Mouse (Mus musculus): ENCODE measurements around the gene Ap1m2. TPM values are rescaled to one million over a fixed set of nuclear protein-coding genes. Genes with fewer than 3 reads are reported as not detected.
"Not testable (repeated sequence)": the region's sequence is repeated elsewhere in the genome, so short reads cannot be mapped to it uniquely, and the experiment has no call there.

Ap1m2 gene
- total RNA-seq, 2 experiments from 2014 or later = 0.13 to 2.3 TPM

DNA sequence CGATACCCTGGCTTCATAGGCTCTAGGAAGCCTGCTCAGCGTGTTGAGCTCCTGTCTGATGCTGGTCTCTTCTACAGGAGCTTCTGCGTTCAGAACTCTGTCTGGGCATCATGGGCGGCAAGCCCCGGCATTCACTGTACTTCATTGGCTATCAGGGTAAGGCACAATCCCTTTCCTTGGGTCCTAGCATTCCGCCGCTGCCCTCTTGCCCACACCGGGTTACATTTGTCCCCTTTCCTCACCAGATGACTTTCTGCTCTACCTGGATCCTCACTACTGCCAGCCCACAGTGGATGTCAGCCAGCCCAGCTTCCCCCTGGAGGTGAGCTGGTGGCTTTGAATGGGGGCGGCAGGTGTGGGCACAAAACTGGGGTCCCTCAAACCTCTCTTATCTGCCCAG is 39.7 kb downstream of the Ap1m2 start:
- intact Hi-C loops (cut with DNase I) = no loop called here
- no peak for DNase-seq (ENCODE audit: low spot score in 2 of 2)

DNA sequence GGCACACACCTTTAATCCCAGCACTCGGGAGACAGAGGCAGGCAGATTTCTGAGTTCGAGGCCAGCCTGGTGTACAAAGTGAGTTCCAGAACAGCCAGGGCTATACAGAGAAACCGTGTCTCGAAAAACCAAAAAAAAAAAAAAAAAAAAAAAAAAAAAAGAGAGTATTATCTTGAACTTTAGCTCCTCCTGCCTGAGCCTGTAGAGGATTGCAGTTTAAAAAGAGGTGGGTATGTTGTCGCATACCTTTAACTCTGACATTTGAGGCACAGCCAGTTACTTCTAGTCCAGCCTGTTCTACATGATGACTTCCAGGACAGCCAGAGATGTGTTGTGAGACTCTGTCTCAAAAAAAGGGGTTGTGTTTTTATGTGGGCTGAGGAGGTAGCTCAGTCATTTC is 42.5 kb downstream of the Ap1m2 start:
- DNase-seq (ENCODE audit: low spot score in 2 of 2); intact Hi-C loops (cut with DNase I): not testable (repeated sequence)

GRCm38 (mm10) chr9:21268305-21268704 is 43.8 kb downstream of the Ap1m2 start:
- no peak for DNase-seq (ENCODE audit: low spot score in 2 of 2)
- intact Hi-C loops (cut with DNase I) = no loop called here

DNA sequence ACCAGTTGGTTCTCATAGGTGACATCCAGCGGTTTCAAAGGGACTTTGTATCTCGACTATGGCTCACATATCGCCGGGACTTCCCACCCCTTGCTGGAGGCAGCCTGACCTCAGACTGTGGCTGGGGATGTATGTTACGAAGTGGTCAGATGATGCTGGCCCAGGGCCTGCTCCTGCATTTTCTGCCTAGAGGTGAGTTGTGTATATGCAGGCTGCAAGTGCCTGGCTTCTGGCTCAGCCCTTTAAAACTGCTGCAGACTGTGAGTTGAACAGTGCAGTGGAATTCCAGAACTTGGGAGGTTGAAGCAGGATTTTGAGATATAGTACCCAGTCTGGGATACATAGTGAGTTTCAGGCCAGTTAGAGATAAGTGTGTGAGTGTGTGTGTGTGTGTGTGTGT is 45.2 kb downstream of the Ap1m2 start:
- intact Hi-C loops (cut with DNase I) = no loop called here
- DNase-seq (ENCODE audit: low spot score in 2 of 2) = no peak

- intact Hi-C loops (cut with DNase I) = no loop called here
- no peak for DNase-seq (ENCODE audit: low spot score in 2 of 2)
These were observed 46.5 kb downstream of the Ap1m2 start for GRCm38 (mm10) chr9:21265611-21266010.

GRCm38 (mm10) chr9:21265000-21265561 is 47.1 kb downstream of the Ap1m2 start, which contains the start of gene Atg4d:
Gene Atg4d, plus strand, starts transcription at chr9:21265293.
- intact Hi-C loops (cut with DNase I) = no loop called here

GRCm38 (mm10) chr9:21264272-21264999 is 47.7 kb downstream of the Ap1m2 start:
- no peak for DNase-seq (ENCODE audit: low spot score in 2 of 2)
- intact Hi-C loops (cut with DNase I) = no loop called here

More at GRCm38 (mm10) chr9:21265000-21265561, 47.1 kb downstream of the Ap1m2 start, which contains the start of gene Atg4d:
- peak; percentile 95 to 96 for DNase-seq (ENCODE audit: low spot score in 2 of 2)

DNA sequence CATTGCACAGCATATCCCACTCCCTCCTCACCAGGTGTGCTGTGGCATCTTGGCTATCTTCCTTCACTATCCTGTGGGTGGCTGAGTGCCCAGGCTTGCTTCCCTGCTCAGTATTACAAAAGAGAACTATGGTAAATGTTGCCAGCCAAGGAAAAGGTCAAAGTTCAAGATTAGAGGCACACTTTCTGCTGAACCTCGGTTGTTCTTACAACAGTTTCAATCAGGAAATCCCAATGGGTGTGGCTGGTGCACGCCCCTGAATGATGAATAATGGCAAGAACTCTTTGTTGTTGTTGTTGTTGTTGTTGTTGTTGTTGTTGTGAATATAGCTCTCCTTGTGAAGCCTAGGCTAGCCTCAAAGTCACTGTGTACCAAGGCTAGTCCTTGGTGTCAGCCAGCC is 50.3 kb downstream of the Ap1m2 start:
- intact Hi-C loops (cut with DNase I) = no loop called here
- no peak for DNase-seq (ENCODE audit: low spot score in 2 of 2)

- no peak for DNase-seq (ENCODE audit: low spot score in 2 of 2)
- intact Hi-C loops (cut with DNase I) = no loop called here
These were observed 51.6 kb downstream of the Ap1m2 start for GRCm38 (mm10) chr9:21260491-21261040.

- intact Hi-C loops (cut with DNase I); DNase-seq (ENCODE audit: low spot score in 2 of 2): not testable (repeated sequence)
These were observed 55.8 kb downstream of the Ap1m2 start for GRCm38 (mm10) chr9:21256349-21256748.

DNA sequence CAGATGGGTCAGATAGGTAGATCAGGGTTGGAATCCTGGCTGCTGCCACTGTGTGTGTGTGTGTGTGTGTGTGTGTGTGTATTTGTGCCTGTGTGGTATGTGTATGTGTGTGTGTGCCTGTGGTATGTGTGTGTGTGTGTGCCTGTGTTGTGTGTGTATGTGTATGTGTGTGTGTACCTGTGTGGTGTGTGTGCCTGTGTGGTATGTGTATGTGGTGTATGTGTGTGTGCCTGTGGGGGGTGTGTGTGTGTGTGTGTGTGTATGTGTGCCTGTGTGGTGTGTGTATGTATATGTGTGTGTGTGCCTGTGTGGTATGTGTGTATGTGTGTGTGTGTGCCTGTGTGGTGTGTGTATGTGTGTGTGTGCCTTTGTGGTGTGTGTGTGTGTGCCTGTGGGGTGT is 57.4 kb downstream of the Ap1m2 start:
- intact Hi-C loops (cut with DNase I) = no loop called here
- no peak for DNase-seq (ENCODE audit: low spot score in 2 of 2)

DNA sequence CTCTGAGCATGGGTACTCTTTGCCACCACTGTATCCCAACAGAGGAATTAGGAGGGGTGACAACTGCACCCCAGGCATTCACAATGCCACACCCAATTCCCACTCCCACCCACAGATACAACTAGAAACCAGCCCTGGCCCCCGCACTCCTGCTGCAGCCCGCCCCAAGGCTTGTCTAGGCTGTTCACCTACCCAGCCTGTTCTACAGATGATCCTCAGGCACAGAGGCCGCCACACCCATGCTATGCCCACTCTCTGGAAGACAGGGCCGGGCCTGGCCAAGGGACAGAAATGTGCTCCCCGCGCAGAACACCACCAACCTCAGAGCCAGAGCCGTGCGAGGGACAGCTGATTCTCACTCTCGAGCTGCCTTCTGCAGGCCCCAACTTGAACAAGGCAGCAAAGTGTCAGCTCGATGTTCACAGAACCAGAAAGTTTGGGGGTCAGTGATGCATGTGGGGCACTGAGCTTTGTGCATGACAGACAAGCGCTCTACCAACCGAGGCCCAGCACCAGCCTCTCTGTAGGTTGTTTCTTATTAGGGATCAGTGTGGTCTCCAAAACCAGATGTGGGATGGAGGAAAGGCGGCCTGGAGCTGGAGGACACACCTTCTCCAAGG is 60.9 kb downstream of the Ap1m2 start:
- no peak for DNase-seq (ENCODE audit: low spot score in 2 of 2)
- intact Hi-C loops (cut with DNase I) = no loop called here

DNA sequence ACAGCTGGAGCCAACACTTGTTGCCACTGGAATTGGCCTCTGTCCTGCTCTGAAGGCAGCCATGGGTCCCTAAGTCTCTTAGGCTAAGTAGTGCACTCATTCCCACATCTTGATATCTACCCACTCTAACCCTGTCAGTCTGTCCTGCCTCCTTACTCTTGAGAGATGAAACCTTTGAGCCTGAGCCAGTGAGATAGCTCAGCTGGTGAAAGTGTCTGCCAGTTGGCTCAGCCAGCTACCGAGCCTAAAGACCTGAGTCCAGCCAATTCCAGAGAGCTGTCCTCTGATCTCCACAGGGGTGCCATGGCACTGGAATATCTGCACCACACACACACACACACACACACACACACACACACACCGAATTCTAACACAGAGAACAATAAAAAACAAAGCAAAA is 61.6 kb downstream of the Ap1m2 start:
- intact Hi-C loops (cut with DNase I) = no loop called here
- no peak for DNase-seq (ENCODE audit: low spot score in 2 of 2)

DNA sequence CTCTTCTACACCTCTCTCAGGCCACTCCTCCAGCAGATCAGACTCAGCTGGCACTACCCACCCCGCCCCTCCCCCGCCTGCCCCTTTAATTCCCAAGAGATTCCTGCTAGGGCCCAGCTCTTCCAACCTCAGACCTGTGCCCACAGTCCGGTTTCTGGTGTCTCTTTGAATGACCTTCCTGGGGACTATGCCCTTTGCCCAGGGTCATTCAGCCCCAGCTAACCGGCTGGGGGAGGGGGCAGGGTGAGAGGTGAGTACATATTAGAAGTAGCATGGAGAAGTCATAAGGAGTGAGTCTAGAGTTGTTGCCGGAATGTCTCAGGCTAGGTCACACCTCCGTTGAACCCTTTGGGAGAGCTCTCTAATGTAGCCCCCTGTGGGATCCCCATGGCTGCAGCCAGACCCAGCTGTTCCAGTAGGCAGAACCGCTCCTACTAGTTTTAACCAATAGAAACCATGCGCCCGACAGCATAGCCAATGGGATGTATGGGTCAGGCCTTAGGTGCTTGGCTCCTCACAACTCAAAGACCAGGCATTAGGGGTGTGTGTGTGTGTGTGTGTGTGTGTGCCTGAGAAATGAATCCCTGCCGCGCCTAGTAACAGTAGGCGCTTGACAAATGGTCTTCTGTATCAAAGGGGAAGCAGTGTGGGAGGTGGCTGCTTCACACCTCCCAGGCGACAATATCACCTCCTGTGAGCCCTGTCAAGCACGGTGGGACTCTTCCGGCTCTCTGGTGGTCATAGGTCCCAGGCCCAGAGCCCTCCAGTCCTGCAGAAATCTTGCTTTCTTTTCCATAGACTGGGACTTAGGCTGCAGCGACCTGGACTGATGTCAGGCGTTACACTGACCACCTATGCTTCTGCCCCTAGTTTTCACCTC is 62.3 kb downstream of the Ap1m2 start:
- intact Hi-C loops (cut with DNase I) = no loop called here
- no peak for DNase-seq (ENCODE audit: low spot score in 2 of 2)

DNA sequence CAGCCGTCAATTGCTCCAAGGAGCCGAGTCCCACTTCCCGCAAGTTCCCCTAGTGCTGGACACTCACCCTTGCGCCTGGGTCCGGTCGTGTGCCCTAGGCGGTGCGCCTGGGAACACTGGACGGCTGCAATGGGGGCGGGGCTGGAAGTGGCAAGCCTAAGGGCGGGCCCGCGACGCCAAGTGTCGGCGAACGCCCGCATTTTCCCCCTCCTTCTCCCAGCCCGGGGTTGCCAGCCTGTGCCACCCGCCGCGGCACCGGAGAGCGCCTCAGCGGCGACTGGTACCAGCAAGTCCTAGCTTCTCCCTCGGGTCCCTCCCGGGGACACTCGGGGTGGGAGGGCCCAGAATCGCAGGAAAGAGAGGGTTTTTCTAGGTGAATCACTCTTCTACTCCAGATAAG is 63.8 kb downstream of the Ap1m2 start, which contains the start of gene S1pr5:
Gene S1pr5, minus strand, starts transcription at position 118 of the 400 bp plus-strand sequence.
- no peak for DNase-seq (ENCODE audit: low spot score in 2 of 2)
- intact Hi-C loops (cut with DNase I) = no loop called here

DNA sequence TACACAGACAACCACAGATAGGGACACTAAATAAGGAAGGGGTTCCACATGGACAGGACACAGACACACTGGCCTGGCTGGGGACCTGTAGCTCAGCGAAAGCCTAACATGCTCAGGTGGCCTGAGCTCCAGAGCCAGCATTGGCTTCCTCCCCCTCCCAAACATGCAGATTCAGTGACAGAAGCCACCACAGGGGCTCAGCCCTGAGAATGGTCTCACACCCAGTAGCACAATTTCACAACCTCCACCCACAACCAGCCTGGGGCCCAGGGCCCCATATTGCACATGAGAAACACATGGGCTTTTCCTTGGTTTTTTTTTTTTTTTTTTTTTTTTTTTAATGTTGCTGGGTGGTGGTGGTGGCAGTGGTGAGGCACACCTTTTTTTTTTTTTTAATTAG is 65.8 kb downstream of the Ap1m2 start:
- intact Hi-C loops (cut with DNase I) = no loop called here
- DNase-seq (ENCODE audit: low spot score in 2 of 2) = no peak

- no peak for DNase-seq (ENCODE audit: low spot score in 2 of 2)
- intact Hi-C loops (cut with DNase I) = no loop called here
These were observed 67.0 kb downstream of the Ap1m2 start for GRCm38 (mm10) chr9:21245113-21245487.

DNA sequence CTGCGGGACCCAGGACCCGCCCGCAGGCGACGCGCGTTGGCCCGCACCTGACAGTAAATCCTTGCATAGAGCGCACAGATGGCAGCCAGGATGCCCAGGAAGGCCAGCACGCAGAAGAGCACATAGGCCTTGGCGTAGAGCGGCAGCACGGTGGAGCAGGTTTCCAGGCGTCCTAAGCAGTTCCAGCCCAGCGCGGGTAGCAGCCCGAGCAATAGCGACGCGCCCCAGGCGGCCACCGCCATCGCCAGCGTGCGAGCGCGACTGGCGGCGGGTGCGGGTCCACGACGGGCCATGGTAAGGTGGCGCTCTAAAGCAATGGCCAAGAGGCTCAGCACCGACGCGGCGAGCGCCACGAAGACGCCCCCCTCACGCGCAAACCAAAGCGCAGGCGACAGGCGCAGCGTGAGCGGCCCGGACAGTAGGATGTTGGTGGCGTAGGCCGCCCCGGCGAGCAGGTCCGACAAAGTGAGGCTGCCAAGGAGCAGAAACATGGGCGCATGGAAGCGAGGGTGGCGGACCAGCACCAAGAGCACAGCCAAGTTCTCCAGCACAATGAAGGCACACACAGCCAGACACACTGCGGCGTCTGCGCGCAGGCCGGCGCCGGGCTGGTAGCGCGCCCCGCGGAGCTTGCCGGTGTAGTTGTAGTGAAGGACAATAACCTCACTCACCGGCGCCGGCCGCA is 67.6 kb downstream of the Ap1m2 start:
- no peak for DNase-seq (ENCODE audit: low spot score in 2 of 2)
- intact Hi-C loops (cut with DNase I) = no loop called here

Measured in left cerebral cortex, postnatal 14 days (tissue).